Mouse (Mus musculus) left cerebral cortex, postnatal 36 days (tissue): ENCODE results near the gene Brinp2. TPM values are rescaled to one million over a fixed set of nuclear protein-coding genes. Genes with fewer than 3 reads are reported as not detected.

Experiments
- DNase-seq, 2 experiments: peaks; one replicate each; pipeline ENCODE4 v3.0.0; 2021 to 2022; ENCODE audit warnings: low spot score in 2 of 2, mixed read lengths in 1 of 2
- intact Hi-C: fragments of 180-260 bp; cut with DNase I; formaldehyde crosslinking; loops from one replicate; pipeline ENCODE4 v1.15.1; 2025
- total RNA-seq, 2 experiments: library from RNA; stranded (reverse); gene quantifications; 2 replicates each; pipeline ENCODE4 v1.2.3; 2021

Gene Brinp2
- total RNA-seq, 2 experiments from 2014 or later, result 119 to 123 TPM

- no peak for DNase-seq
- intact Hi-C loops, result loop anchor here (10.0 kb wide), 1 partner anchor 415 kb away; no protein-coding TSS in a partner anchor
Observed at GRCm38 (mm10) chr1:158239841-158240240, 116.3 kb downstream of the Brinp2 start.

- intact Hi-C loops, result no loop called here
Observed at GRCm38 (mm10) chr1:158238722-158239121, 117.4 kb downstream of the Brinp2 start.

GRCm38 (mm10) chr1:158228687-158229224 is 127.4 kb downstream of the Brinp2 start:
- intact Hi-C loops, result no loop called here
- no peak for DNase-seq

More at GRCm38 (mm10) chr1:158238722-158239121, 117.4 kb downstream of the Brinp2 start:
- DNase-seq, result no peak

GRCm38 (mm10) chr1:158227239-158227638 is 128.9 kb downstream of the Brinp2 start:
- intact Hi-C loops, result no loop called here
- no peak for DNase-seq

- DNase-seq, result no peak
- intact Hi-C loops, result no loop called here
Observed at GRCm38 (mm10) chr1:158226689-158227088, 129.4 kb downstream of the Brinp2 start.

- intact Hi-C loops, result no loop called here
- no peak for DNase-seq
Observed at GRCm38 (mm10) chr1:158221048-158221447, 135.1 kb downstream of the Brinp2 start.

GRCm38 (mm10) chr1:158220148-158220547 is 136.0 kb downstream of the Brinp2 start:
- intact Hi-C loops, result no loop called here
- DNase-seq, result no peak

GRCm38 (mm10) chr1:158218750-158219149 is 137.4 kb downstream of the Brinp2 start:
- DNase-seq, result no peak
- intact Hi-C loops, result no loop called here

GRCm38 (mm10) chr1:158218294-158218693 is 137.8 kb downstream of the Brinp2 start:
- DNase-seq, result no peak
- intact Hi-C loops, result no loop called here

GRCm38 (mm10) chr1:158215581-158215980 is 140.5 kb downstream of the Brinp2 start:
- no peak for DNase-seq
- intact Hi-C loops, result no loop called here

GRCm38 (mm10) chr1:158214743-158215142 is 141.4 kb downstream of the Brinp2 start:
- peak in 1 of 2 experiments; percentile 31 for DNase-seq
- intact Hi-C loops, result no loop called here

GRCm38 (mm10) chr1:158213736-158214135 is 142.4 kb downstream of the Brinp2 start:
- intact Hi-C loops, result no loop called here

GRCm38 (mm10) chr1:158207620-158208019 is 148.5 kb downstream of the Brinp2 start:
- intact Hi-C loops, result no loop called here

More at GRCm38 (mm10) chr1:158213736-158214135, 142.4 kb downstream of the Brinp2 start:
- DNase-seq, result no peak

GRCm38 (mm10) chr1:158202932-158203331 is 153.2 kb downstream of the Brinp2 start:
- DNase-seq, result no peak
- intact Hi-C loops, result no loop called here

More at GRCm38 (mm10) chr1:158207620-158208019, 148.5 kb downstream of the Brinp2 start:
- no peak for DNase-seq

Other genes with a start within 250 kb of the Brinp2 start
- 100 to 1,000 TPM; 181 to 192 TPM for gene Astn1, start 5.9 kb upstream of the Brinp2 start, total RNA-seq